Mouse (Mus musculus) midbrain, embryonic 11.5 days (tissue): Measurements from ENCODE around the gene Syt8. TPM values are rescaled to one million over a fixed set of nuclear protein-coding genes. Genes with fewer than 3 reads are reported as not detected.

Source experiments
- ATAC-seq: fragments of 200-750 bp; cut with Nextera tagmentation; 2 replicates; pipeline ENCODE4 v1.8.0; 2017; ENCODE audit warnings: moderate TSS enrichment, moderate library complexity; ENCODE audit not compliant: low FRiP score
- DNase-seq: peaks from one replicate; pipeline ENCODE4 v3.0.0; 2015; ENCODE audit warnings: low spot score; ENCODE audit errors: missing footprints
- H3K27ac ChIP-seq: fragments of 300-500 bp; sonication (generic); 2 replicates; pipeline ENCODE4 v1.5.1; 2014; ENCODE audit warnings: low read depth, low read length
- H3K27me3 ChIP-seq: fragments of 300-500 bp; sonication (generic); 2 replicates; pipeline ENCODE4 v1.6.1; 2014; ENCODE audit warnings: mild to moderate bottlenecking, low read length, moderate library complexity, mixed read lengths; ENCODE audit not compliant: control insufficient read depth, insufficient read depth
- H3K36me3 ChIP-seq: fragments of 300-500 bp; sonication (generic); 2 replicates; pipeline ENCODE4 v1.6.1; 2014; ENCODE audit warnings: mild to moderate bottlenecking, low read length, moderate library complexity, mixed read lengths; ENCODE audit not compliant: control insufficient read depth, insufficient read depth
- H3K4me1 ChIP-seq: fragments of 300-500 bp; sonication (generic); 2 replicates; pipeline ENCODE4 v1.6.1; 2014; ENCODE audit warnings: low read length; ENCODE audit not compliant: control insufficient read depth, insufficient read depth
- H3K4me2 ChIP-seq: fragments of 300-500 bp; sonication (generic); 2 replicates; pipeline ENCODE4 v1.6.1; 2014; ENCODE audit warnings: mild to moderate bottlenecking, moderate library complexity
- H3K4me3 ChIP-seq: fragments of 300-500 bp; sonication (generic); 2 replicates; pipeline ENCODE4 v1.5.1; 2014; ENCODE audit warnings: low read depth, low read length
- H3K9ac ChIP-seq: fragments of 300-500 bp; sonication (generic); 2 replicates; pipeline ENCODE4 v1.6.1; 2014; ENCODE audit warnings: low read length
- H3K9me3 ChIP-seq: fragments of 300-500 bp; sonication (generic); 2 replicates; pipeline ENCODE4 v1.6.1; 2016; ENCODE audit warnings: low read length; ENCODE audit not compliant: control insufficient read depth
- WGBS: fragments of 180-500 bp; shearing (Covaris S2); extraction: QIAGEN DNeasy Blood & Tissue Kit; methylation state at CpG from one replicate; pipeline ENCODE4 v1.1.7; 2014; 5-methylcytosine and 5-hydroxymethylcytosine counted together
- polyA plus RNA-seq: library from polyadenylated mRNA; unstranded; fragments of >200 nt; fragmentation: Nextera tagmentation; extraction: Ambion mirVana; gene quantifications from 2 replicates; pipeline ENCODE4 v1.2.1, GENCODE M21; 2014

The Syt8 gene
- polyA plus RNA-seq, 1 experiment from 2014 or later: not detected

DNA sequence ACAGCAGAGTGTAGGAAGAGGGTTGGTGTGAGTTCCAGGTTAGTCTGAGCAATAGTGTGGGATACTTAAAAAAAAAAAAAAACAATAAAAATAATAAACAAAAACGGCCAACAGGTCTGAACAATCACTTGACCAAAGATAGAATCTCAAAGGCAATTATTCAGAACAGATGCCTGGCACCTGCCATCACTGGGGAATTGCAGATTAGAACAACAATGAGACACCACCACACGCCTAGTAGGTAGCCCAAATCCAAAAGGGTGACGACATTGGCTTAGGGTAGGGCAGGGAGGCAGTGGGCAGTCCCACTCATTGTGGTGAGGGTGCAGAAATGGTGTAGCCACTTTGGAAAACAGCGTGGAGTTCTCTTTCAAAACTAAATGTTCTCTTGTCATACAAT is 43.0 kb upstream of the Syt8 start:
- 72% methylated on average over 4 of the region's 4 CpGs for WGBS
- Histone ChIP-seq H3K27ac (no peak overlapping the region), H3K4me3 (no peak overlapping the region), H3K36me3 (no peaks in the 10 kb centered on the region), H3K4me2 (no peak overlapping the region), H3K9me3 (no peaks in the 10 kb centered on the region), H3K27me3 (no peaks in the 10 kb centered on the region), H3K9ac (no peak overlapping the region), H3K4me1 (peaks cover 6% of the 10 kb centered on the region)
- ATAC-seq (no peak), DNase-seq (no peak)

DNA sequence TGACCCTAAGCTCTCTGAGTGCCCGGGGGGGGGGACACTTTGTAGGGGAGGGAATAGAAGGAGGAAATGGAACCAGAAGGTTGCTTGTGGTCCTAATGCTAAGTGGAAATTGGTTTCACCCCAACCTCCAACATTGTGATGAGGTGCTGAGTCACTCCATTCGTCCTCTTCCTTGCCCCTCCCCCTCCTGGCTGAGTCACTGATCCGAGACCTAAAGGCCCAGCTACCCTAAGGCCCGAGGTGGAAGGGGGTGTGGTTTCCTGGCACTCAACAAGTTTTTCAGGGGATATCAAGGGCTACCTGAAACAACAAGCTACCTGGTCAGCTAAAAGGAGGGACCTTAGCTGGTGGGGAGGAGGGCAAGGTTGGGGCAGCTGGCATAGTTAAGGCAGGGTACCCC is 41.5 kb upstream of the Syt8 start:
- no peak overlapping the region for H3K9ac ChIP-seq
- no peaks in the 10 kb centered on the region for H3K27me3 ChIP-seq
- no peak overlapping the region for H3K27ac ChIP-seq
- H3K4me3 ChIP-seq: no peak overlapping the region
- ATAC-seq (no peak), DNase-seq (no peak)
- 28% methylated on average over 4 of the region's 4 CpGs for WGBS
- no peaks in the 10 kb centered on the region for H3K9me3 ChIP-seq
- H3K36me3 ChIP-seq: no peaks in the 10 kb centered on the region
- no peaks in the 10 kb centered on the region for H3K4me1 ChIP-seq
- H3K4me2 ChIP-seq: no peak overlapping the region

DNA sequence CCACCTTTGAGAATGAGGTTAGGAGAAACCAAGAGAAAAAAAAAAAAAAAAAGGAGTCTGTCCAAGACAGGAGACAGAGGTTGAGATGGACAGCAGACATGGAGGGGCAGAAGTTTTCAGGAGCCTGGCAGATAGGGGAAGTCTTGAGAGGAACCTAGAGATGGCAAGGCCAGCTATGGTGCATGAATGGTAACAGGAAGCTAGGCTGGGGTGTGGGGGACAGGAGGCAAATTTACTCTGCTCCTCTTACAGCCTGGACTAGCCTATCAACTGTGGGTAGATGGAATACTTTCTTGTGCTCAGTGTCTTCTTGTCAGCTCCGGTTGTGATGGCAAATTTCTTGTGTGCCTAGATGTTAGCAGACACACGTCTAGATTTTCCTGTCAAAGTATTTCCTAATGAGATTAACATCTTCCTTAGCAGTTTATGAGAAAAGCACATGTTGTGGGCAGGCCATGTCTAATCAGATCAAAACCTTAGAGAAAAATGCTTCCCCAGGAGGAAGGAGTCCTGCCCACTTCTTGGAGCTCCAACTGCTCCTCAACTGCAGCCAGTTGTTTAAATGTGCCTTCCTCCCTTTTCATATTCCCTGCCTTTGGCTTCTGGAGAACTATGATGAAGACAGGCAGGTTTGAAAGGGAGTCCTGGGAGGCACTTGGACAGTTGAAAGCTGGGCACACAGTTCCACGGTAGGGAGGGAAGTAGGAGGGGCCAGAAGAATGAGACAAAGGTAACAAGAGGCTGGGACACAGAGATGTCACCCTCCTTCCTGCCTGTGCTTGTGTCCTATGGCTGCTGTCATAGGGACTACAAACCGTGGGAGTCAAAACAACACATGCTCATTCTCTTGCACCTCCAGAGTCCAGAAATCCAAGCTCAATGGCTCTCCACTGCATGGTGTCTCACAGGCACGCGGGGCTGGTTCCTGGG is 40.1 kb upstream of the Syt8 start:
- no peak overlapping the region for H3K4me3 ChIP-seq
- H3K27me3 ChIP-seq: no peaks in the 10 kb centered on the region
- H3K9me3 ChIP-seq: no peaks in the 10 kb centered on the region
- WGBS: 77% methylated on average over 6 of the region's 6 CpGs
- ATAC-seq (no peak), DNase-seq (no peak)
- no peaks in the 10 kb centered on the region for H3K36me3 ChIP-seq
- H3K4me2 ChIP-seq: no peak overlapping the region
- H3K27ac ChIP-seq: no peak overlapping the region
- H3K4me1 ChIP-seq: no peaks in the 10 kb centered on the region
- H3K9ac ChIP-seq: no peak overlapping the region

DNA sequence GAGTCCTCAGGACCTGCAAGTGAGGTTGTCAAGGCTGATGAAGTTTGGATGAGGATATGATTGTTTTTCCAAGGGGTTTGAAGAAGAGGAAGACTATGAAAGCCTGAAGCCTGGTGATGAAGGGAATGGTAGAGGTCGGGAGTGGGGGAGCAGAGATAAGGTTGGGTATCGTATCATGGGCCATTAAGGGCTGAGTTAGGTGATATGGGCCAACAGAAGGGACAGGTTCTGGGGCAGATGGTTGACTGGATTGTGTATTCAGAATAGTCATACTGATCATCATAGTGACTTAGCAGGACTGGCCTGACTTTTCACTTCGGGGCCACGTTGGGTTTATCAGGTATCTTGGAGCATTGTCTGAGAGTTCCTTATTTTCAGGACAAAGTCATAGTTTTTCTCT is 39.2 kb upstream of the Syt8 start:
- 88% methylated on average over 4 of the region's 4 CpGs for WGBS
- H3K4me2 ChIP-seq: no peak overlapping the region
- no peak for DNase-seq
- no peaks in the 10 kb centered on the region for H3K27me3 ChIP-seq
- no peak overlapping the region for H3K27ac ChIP-seq
- no peak overlapping the region for H3K4me3 ChIP-seq
- no peaks in the 10 kb centered on the region for H3K4me1 ChIP-seq
- H3K9ac ChIP-seq: no peak overlapping the region
- H3K9me3 ChIP-seq: no peaks in the 10 kb centered on the region
- no peaks in the 10 kb centered on the region for H3K36me3 ChIP-seq
- no peak for ATAC-seq

DNA sequence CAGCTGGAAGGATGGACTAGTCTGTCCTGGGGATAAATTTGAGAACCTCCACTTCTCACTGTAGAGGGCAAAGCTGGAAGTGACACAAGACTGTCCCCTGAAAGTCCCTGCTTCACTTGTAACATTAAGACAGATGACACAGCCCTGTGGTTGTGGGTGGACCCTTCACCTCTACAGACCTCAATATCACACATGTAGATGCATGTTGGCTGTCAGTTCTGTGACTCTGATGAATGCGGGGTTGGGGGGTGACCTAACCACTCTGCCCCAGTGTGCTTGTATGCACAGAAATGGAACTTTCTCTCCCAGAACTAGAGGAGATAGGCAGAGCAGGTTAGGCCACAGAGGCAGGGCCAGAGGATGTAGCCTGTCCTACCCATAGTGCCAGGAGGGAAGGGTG is 38.0 kb upstream of the Syt8 start:
- no peaks in the 10 kb centered on the region for H3K36me3 ChIP-seq
- H3K27me3 ChIP-seq: no peaks in the 10 kb centered on the region
- H3K4me3 ChIP-seq: no peak overlapping the region
- ATAC-seq (no peak), DNase-seq (no peak)
- H3K4me2 ChIP-seq: no peak overlapping the region
- H3K9ac ChIP-seq: no peak overlapping the region
- WGBS: 95% methylated on average over 1 of the region's 1 CpGs
- no peaks in the 10 kb centered on the region for H3K9me3 ChIP-seq
- no peaks in the 10 kb centered on the region for H3K4me1 ChIP-seq
- no peak overlapping the region for H3K27ac ChIP-seq

DNA sequence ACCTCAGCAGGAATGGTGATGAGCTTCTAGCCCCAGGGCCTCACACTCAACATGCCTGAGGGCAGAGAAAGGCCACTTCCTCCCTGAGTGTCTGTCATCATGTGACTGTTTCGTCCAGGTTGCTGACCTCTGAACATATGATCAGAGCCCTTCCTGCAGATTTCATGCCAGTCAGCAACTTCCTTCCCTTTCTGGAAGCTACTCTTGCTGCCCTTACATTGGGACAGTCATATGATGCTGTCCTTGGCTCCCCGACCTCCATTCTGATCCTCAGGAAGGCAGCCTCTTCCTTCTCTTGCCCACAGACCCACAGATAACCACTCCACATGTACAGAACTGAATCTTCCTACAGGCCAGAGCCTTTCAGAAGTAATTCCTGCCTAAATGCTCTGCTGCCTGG is 36.6 kb upstream of the Syt8 start:
- ATAC-seq (no peak), DNase-seq (no peak)
- Histone ChIP-seq H3K4me2 (no peak overlapping the region), H3K4me1 (no peaks in the 10 kb centered on the region), H3K27me3 (no peaks in the 10 kb centered on the region), H3K9ac (no peak overlapping the region), H3K27ac (no peak overlapping the region), H3K4me3 (no peak overlapping the region), H3K36me3 (no peaks in the 10 kb centered on the region), H3K9me3 (no peaks in the 10 kb centered on the region)
- 67% methylated on average over 2 of the region's 2 CpGs for WGBS

DNA sequence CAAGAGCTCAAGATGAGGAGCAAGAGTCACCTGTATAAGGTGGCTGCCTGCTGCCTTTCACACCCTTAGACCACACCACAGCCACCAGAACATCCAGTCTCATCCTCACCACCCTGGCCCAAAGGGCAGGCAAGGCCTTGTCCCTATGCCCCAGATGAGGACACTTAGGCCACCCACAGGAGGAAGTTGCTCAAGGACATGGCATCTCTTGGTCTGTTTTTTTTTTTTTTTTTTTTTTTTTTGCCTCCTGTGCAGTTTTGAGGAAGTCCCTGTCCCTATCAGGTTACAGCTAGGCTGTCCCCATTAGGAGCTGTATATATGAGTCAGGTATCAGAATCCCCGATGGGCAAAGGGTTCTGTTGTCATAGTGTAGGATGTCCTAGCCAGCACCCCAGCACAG is 35.4 kb upstream of the Syt8 start:
- DNase-seq: no peak

DNA sequence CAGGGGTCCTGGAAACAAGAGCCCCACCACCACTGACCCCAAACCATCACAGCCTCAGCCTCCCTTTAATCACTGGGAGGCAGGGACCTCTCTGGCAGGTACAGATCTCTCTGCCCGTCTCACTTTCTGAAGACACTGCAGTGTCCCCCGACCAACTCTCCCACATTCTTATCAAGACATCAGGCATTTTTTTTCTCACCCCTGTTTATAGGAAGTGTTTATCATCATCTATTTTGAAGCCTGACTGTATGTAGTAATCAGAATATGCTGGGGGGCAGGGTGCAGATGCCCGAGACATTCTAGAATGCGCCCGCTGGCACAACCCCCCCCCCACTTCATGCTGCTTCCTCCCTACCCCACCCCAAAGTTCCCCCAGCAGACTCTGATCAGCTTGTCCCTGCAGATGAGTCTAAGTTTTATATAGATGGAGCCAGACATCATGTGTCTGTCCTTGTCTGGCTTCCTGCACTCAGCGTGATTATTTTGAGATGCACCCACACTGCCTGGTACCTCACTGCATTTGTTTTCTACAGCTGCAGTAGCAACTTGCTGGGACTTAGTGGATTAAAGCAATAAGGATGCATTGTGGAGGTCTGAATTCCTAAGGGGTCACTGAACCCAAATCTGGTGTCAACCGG is 34.4 kb upstream of the Syt8 start:
- ATAC-seq (no peak), DNase-seq (no peak)
- Histone ChIP-seq H3K4me1 (no peaks in the 10 kb centered on the region), H3K36me3 (no peaks in the 10 kb centered on the region), H3K9me3 (no peaks in the 10 kb centered on the region; the same call in 1 of the 2 replicates), H3K9ac (no peak overlapping the region), H3K4me3 (no peak overlapping the region), H3K4me2 (no peak overlapping the region), H3K27ac (no peak overlapping the region), H3K27me3 (no peaks in the 10 kb centered on the region)
- 56% methylated on average over 7 of the region's 7 CpGs for WGBS

More for the DNA sequence above, 35.4 kb upstream of the Syt8 start:
- H3K9ac ChIP-seq: no peak overlapping the region
- H3K4me3 ChIP-seq: no peak overlapping the region
- H3K27me3 ChIP-seq: no peaks in the 10 kb centered on the region
- WGBS: 79% methylated on average over 1 of the region's 1 CpGs
- H3K27ac ChIP-seq: no peak overlapping the region
- H3K4me1 ChIP-seq: no peaks in the 10 kb centered on the region
- no peak overlapping the region for H3K4me2 ChIP-seq
- no peak for ATAC-seq
- no peaks in the 10 kb centered on the region for H3K36me3 ChIP-seq
- H3K9me3 ChIP-seq: no peaks in the 10 kb centered on the region

DNA sequence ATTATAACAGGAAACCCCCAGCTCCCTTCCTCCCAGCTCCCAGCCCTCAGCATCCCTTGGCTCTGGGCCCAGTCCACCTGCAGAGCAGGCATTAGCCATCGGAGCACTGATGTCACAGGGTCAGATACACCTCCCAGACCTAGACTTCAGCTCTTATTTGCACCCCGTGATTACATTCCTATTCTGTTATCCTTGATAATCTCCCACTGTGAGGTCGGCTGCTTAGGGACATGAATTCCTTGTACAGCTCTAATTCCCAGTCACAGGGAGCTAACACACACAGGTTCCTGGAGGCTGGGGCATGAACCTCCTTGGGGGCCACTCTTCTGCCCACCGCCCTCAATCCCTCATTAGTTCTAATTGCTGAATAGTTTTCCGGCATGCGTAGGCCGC is 33.9 kb upstream of the Syt8 start:
- Histone ChIP-seq H3K4me2 (no peak overlapping the region), H3K36me3 (no peaks in the 10 kb centered on the region), H3K9me3 (no peaks in the 10 kb centered on the region; the same call in 1 of the 2 replicates), H3K9ac (no peak overlapping the region), H3K4me3 (no peak overlapping the region), H3K4me1 (no peaks in the 10 kb centered on the region), H3K27ac (no peak overlapping the region), H3K27me3 (no peaks in the 10 kb centered on the region)
- DNase-seq: peak; percentile 88
- ATAC-seq: no peak
- WGBS: 22% methylated on average over 7 of the region's 7 CpGs
